Mouse (Mus musculus) cerebellum, postnatal 14 days (tissue): ENCODE measurements around the gene Gstm2.
"Not testable (repeated sequence)": the region's sequence is repeated elsewhere in the genome, so short reads cannot be mapped to it uniquely, and the experiment has no call there.

Source experiments
- DNase-seq, 2 experiments: peaks; one replicate each; pipeline ENCODE4 v3.0.0; 2021; ENCODE audit warnings: mixed read lengths in 2 of 2

Gstm2 gene

GRCm38 (mm10) chr3:107995974-107996373 lies 9.7 kb upstream of the Gstm2 start:
- DNase-seq, result not testable (repeated sequence)

- DNase-seq, result not testable (repeated sequence)
Measured at GRCm38 (mm10) chr3:107985141-107985540, 1.1 kb downstream of the Gstm2 start.

DNA sequence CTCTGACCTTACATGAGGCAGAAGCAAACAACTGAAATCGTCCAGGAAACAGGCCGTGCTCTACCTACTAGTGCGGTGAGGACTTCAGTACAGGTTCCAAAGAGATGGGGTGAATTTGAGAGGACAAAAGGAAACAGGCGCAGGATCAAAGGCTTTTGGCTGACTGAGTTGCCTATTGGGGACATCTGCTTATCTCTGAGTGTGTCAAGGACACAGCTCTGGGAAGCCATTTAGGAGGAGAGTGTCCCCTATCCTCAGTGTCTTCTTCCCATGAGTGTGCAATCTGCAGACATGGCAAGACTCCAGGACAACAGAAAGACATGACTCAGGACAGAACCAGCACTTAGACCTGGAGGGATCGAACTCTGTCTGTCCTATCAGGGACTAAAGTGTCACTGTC lies 1.8 kb downstream of the Gstm2 start:
- DNase-seq, result no peak

GRCm38 (mm10) chr3:107983771-107984170 lies 2.5 kb downstream of the Gstm2 start:
- DNase-seq, result no peak

GRCm38 (mm10) chr3:107982726-107983125 lies 3.5 kb downstream of the Gstm2 start:
- DNase-seq, result no peak

GRCm38 (mm10) chr3:107981261-107981660 lies 5.0 kb downstream of the Gstm2 start:
- no peak for DNase-seq

DNA sequence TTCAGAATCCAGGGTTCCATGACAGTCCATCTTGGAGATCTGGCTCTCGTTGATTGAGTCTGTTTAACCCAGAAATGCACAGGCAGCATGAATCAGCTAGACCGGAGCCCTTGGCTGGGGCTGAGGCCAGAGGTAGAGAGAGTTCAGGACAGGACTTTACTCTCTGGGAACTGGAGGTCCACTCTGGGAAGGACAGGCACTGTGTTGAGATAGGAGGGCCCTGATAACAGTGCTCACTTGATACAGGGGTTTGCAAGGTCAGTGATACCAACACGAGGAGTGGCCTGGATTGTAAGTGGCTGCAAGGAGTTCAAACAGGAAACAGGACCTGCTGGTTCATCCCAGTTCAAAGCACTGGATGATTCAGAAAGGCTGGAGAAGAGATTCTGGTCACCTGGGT lies 8.6 kb downstream of the Gstm2 start:
- no peak for DNase-seq

- DNase-seq, result no peak
Measured at GRCm38 (mm10) chr3:107974237-107974636, 12.0 kb downstream of the Gstm2 start.

DNA sequence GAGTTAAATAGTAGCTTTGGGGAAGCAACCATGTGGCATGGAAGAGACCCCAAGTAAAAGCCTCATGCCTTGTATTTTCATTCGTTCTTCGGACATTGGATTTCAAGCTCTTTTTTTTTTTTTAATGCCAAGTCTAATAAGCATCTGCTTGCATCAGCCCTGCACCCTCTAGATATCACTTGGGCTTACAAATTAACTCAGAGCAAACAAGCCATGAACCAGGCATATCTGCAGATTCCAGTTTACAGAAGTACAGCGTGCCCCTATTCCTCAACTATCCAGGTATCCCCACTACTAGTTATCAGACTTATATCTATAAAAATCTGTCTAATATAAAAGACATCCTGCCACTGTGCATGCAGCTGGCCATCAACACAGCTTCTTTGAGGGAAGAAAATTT lies 14.2 kb downstream of the Gstm2 start:
- DNase-seq, result no peak

- DNase-seq, result not testable (repeated sequence)
Measured at GRCm38 (mm10) chr3:107971101-107971500, 15.2 kb downstream of the Gstm2 start.

- DNase-seq, result no peak
Measured at GRCm38 (mm10) chr3:107968724-107969395, 17.4 kb downstream of the Gstm2 start, which contains the start of gene Gstm3. TSS of gene Gstm3 (minus strand) at chr3:107969283.

DNA sequence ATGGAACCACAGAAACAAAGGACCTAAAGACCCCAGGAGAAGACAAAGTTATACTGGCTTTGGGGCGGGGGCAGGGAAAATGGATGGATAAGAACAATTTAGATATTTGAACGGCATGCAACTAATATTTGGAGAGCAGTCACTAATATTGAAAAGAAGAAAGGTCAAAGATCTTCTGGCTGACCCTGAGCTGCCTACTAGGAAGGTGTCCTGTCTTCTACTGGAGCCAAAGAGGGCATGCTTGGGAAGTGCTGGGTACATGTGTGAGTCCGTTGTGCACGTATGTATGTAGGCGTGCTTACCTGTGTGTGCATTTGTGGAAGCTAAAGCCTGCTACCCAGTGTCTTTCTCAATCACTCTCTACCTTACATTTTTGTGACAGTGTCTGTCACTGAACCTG lies 19.6 kb downstream of the Gstm2 start:
- DNase-seq, result no peak

DNA sequence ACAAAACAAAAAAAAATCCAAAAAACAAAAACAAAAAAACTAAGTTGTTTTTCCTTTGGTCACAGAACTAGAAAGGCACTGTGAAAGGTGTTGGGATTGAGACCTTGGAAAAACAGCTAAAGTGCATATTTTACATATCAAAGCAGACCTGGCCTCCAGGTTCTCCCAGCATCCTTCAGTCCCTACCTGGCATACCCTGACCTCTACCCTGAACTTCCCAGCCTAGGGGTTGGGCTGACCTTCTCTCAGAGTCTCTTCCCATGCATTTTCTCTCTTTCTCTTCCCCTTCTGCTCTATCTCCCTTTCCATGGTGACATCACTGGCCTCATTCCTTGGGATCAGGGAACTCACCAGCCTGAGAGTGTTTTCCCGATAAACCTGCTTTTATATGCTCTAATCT lies 20.7 kb downstream of the Gstm2 start:
- no peak for DNase-seq

DNA sequence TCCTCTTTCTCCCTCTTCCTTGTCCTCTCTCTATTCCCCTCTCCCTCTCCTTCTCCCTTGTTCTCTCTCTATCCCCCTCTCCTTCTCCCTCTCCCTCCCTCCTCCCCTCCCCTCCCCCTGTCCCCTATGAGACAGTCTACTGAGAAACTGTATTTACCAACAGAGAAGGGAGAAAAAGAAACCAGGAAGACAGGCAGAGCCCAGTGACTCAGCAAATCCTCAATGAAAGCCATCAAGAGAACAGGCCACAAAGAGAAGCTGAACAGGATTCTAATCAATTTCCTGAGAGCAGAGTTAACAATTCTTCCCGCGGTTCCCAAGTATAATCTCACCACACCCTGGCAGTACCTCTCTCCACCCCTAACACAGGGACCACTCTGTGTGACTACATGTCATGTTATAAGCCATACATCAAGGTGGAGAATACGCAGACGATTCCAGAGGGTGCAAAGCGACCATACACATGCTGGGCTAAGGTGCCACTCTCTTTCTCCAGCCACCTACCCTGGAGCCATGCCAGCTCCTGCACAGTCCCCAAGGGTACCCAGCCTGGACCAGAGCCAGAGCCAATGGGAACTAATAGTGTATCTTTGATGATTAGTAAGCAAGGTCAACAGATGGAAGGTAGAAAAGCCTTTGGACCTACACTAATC lies 21.5 kb downstream of the Gstm2 start:
- peak in 1 of 2 experiments; percentile 25 for DNase-seq

GRCm38 (mm10) chr3:107964026-107964425 lies 22.2 kb downstream of the Gstm2 start:
- no peak for DNase-seq

- not testable (repeated sequence) for DNase-seq
Measured at GRCm38 (mm10) chr3:107955260-107955659, 31.0 kb downstream of the Gstm2 start.

DNA sequence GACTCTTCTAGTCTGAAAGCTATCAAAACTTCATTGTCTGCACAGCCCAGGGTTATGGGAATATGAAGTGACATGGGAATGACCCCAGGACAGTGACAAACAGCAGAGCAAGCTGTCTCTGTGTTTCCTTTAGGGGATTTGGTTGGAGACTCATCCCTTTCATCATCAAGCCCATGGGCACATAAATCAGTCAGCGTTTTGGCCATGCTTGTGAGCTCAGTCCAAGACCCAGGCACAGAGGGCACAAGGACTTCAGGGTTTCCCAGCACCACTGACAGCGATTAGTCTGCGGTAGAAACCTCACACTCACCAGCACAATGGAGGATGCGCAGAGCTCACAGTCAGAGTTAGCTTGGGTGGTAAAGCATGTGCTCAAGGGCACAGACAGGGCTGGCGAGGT lies 32.3 kb downstream of the Gstm2 start:
- DNase-seq, result no peak

- peak; percentile 89 to 91 for DNase-seq
Measured at GRCm38 (mm10) chr3:107953328-107953755, 32.9 kb downstream of the Gstm2 start.

GRCm38 (mm10) chr3:107950531-107950930 lies 35.7 kb downstream of the Gstm2 start:
- DNase-seq, result no peak

DNA sequence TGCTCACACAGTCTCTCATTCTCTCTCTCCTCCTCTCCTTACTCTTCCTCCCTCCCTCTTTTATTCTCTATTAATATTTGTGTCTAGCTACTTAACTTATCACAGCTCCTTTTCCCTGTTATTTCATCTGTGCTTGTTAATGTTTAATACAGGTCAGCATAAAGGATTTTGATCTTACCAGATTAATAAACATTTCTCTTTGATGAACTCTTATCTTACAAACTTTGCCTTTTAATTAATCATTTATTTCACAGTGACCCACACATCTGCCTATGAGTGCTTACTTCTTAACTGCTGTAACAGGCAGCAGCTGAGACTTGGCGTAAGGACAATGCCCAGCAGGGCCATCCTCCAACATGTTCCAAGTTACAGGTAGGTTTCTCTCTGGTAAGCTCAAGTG lies 36.8 kb downstream of the Gstm2 start:
- DNase-seq, result not testable (repeated sequence)

- no peak for DNase-seq
Measured at GRCm38 (mm10) chr3:107945729-107946128, 40.5 kb downstream of the Gstm2 start.

- DNase-seq, result peak; percentile 49 to 56
Measured at GRCm38 (mm10) chr3:107943239-107943990, 42.8 kb downstream of the Gstm2 start, which contains the start of gene Gstm6. TSS of gene Gstm6 (minus strand) at chr3:107943749.

DNA sequence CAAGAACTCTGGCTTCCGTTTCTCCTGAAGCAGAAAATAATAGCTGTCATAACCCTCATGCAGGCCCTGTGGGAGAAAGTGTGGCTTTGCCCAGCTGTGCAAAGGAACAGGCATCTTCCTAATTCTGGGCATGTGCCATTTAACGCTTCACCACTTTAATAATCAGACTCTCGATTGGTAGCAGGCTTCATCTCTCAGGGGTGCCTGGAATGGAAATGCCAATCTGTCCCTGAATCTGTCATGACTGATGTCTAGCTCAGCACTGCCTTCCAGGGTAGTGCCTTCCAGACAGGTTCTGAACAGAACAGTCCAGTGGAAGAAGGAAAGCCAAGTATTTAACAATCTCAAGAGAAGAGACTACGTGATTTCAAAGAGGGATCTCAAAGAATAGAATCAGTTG lies 45.0 kb downstream of the Gstm2 start:
- peak; percentile 45 to 64 for DNase-seq

- DNase-seq, result no peak
Measured at GRCm38 (mm10) chr3:107940524-107940923, 45.7 kb downstream of the Gstm2 start.
